Mouse (Mus musculus) adrenal gland (tissue): ENCODE data around the gene Gm11172.
"Not testable (repeated sequence)": the region's sequence is repeated elsewhere in the genome, so short reads cannot be mapped to it uniquely, and the experiment has no call there.

ENCODE experiments used
- intact Hi-C: fragments of 180-260 bp; cut with DNase I; formaldehyde crosslinking; loops from one replicate; pipeline ENCODE4 v1.15.1; 2025

Gm11172 gene

GRCm38 (mm10) chr16:10827766-10828460 lies 15.2 kb downstream of the Gm11172 start:
- intact Hi-C loops, result no loop called here

GRCm38 (mm10) chr16:10828461-10828805 lies 15.7 kb downstream of the Gm11172 start:
- intact Hi-C loops, result no loop called here

GRCm38 (mm10) chr16:10834542-10834910 lies 21.8 kb downstream of the Gm11172 start:
- intact Hi-C loops, result no loop called here

DNA sequence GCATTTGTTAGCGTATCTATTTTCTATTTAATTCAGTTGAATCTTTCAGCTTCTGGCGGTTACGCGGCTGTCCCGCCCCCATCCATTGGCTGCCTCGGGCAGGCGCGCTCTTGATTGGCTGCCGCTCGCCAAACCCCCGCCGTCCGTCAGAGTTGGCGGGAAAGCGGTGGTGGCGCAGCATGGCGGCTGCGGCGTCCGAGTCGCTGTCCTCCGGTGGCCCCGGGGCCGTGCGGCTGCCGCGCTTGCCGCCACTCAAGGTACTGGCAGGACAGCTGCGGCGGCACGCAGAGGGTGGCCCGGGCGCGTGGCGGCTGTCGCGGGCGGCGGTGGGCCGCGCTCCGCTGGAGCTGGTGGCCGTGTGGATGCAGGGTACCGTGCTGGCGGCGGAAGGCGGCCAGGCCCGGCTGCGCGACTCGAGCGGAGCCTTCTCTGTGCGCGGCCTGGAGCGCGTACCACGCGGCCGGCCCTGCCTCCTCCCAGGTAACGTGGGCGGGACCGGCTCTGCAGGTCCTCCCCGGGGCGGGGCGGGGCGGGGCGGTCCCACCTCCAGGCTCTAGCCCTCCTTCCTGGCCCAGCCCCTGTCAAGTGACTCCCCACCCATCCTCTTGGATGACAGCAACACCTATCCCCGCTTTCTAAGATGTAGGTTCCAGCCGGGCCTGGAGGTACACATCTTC lies 22.3 kb downstream of the Gm11172 start, which contains the start of gene Rmi2:
Gene Rmi2, plus strand, starts transcription at position 149 of the 677 bp plus-strand sequence.
- intact Hi-C loops, result no loop called here

DNA sequence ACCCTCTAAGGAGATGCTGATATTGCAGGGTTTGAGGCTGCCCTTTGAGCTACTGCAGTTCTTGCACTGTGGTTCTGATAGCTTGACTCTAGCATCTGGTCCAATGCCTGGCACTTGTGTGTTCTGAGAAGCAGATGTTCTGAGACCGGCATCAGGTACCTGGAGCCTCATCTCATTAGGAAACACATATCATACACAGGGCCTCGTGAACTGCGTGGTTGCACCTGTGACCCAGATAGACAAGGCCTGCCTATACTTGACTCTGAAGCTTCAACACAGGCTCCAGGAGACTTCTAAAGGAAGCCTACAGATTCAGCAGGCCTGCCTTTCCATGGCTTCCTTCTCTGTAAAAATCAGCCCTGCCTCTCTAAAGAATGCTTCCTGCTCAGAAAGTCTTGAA lies 23.7 kb downstream of the Gm11172 start:
- intact Hi-C loops, result no loop called here

DNA sequence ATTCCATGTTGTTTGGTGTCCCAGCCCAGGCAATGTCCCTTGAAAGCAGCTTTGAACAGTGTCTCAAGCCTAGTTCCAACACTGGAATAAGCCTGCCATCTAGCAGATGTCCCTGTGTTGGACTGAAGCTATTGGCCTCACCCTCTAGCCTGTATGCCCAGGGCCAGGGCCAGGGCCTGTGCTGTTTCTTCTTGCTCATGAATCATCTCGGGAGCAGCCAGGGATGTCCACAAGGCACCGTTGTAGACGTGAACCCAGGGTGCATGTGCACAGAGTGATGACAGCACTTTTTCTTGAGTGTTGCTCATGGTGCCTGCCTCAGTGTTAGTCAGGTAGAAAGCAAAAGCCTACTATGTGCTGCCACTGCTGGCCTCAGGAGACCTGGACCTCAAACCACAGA lies 24.5 kb downstream of the Gm11172 start:
- intact Hi-C loops, result no loop called here

GRCm38 (mm10) chr16:10837903-10838302 lies 25.2 kb downstream of the Gm11172 start:
- intact Hi-C loops, result no loop called here

DNA sequence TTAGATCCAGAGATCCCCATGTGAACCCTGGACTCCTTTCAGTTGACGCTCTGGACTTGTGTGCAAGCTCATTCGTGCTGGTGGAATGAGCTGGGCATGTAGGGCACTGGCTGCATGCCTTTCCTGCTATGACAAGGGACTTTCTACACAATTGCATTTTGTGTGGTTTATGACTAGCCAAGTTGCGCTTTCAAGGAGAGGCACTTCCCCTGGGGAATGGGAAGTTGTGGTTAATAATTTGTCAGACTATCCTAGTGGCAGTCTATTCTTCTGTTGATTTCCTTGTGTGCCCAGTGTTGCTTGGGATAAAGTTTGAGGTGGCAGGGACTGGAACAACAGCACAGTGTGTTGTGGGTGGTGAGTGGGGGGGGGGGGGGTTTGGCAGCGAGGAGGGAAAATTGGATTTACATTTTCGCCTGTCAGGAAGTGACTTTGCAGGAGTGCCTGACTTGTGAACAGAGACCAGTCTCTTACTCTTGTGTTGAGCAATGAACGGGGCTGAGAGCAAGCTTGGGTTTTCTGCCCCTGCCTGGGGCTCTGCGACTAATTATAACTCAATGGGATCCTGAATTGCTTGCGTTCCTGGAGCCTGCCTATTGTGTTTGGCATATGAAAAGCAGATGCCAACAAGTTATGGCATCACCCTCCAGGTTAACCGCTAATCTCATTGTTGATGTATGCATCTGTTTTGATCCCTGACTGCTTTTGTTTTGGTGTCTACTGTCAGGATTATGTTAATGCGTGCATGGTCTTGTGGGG lies 26.0 kb downstream of the Gm11172 start:
- intact Hi-C loops, result no loop called here

DNA sequence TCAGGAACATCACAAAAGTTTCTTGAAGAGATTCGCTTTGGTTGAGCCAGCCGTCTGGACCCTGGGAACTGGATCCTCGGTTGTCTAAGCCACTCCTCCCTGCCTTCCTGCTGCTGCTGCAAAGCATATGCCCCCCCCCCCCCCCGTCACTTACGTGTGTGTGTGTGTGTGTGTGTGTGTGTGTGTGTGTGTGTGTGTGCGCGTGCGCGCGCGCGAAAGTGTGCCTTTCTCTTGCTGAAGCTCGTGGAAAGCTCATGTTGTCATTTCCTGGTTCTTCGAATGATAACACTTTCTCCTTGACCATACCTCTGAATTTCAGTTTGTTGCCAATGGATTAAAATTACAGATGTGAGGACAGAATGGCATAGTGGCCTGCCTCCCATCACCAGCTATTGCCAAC lies 27.3 kb downstream of the Gm11172 start:
- intact Hi-C loops, result loop anchor here (10.0 kb wide), 1 partner anchor 55 kb away; the partner anchor contains the start of genes Socs1 and Tnp2

GRCm38 (mm10) chr16:10842282-10842855 lies 29.7 kb downstream of the Gm11172 start:
- intact Hi-C loops, result loop anchor here (10.0 kb wide), 1 partner anchor 58 kb away; the partner anchor contains the start of genes Socs1 and Tnp2

- intact Hi-C loops, result loop anchor here (10.0 kb wide), 1 partner anchor 59 kb away; the partner anchor contains the start of genes Socs1 and Tnp2
Measured at GRCm38 (mm10) chr16:10843486-10844318, 31.0 kb downstream of the Gm11172 start.

DNA sequence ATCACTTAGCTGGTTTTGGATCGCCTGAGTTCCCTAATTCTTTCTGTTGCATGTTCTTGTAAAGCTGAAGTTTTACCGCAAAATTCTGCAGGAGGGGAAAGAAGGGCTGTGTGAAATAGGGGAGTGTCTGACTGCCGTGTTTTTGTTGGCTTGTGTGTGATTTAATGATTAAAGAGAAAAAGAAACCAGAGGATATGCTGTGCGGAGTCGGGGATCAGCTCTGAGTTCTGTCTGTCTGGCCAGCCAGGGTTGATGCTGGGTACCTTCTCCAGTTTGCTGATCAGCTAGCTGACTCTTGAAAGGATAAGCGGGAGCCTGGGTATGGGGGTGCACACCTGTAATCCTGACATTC lies 31.6 kb downstream of the Gm11172 start:
- intact Hi-C loops, result loop anchor here (10.0 kb wide), 1 partner anchor 59 kb away; the partner anchor contains the start of genes Socs1 and Tnp2

DNA sequence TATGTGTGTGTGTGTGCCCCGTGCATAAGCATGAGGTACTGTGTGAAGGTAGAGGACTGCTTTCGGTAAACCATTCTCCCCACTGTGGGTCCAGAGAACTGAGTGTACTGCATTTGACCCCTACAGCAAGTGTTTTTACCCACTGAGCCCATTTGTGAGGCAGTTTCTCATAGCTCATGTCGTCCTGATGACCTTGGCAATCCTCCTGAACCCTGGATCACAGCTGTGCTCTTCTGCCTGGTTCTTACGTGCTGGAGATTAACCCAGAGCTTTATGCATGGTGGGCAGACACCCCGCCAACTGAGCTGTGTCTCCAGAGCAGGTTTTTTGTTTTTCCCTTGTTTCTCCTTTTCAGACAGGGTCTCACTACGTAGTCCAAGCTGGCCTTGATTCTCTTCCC lies 33.2 kb downstream of the Gm11172 start:
- intact Hi-C loops, result loop anchor here (5.0 to 10.0 kb wide), 3 partner anchors 61 to 274 kb away; partner anchors contain the start of genes Socs1 and Tnp2

- intact Hi-C loops, result loop anchor here (5.0 to 10.0 kb wide), 3 partner anchors 62 to 274 kb away; partner anchors contain the start of genes Socs1 and Tnp2
Measured at GRCm38 (mm10) chr16:10846503-10846902, 33.8 kb downstream of the Gm11172 start.

- intact Hi-C loops, result loop anchor here (5.0 to 10.0 kb wide), 3 partner anchors 65 to 278 kb away; partner anchors contain the start of genes Socs1 and Tnp2
Measured at GRCm38 (mm10) chr16:10849965-10850861, 37.5 kb downstream of the Gm11172 start.

DNA sequence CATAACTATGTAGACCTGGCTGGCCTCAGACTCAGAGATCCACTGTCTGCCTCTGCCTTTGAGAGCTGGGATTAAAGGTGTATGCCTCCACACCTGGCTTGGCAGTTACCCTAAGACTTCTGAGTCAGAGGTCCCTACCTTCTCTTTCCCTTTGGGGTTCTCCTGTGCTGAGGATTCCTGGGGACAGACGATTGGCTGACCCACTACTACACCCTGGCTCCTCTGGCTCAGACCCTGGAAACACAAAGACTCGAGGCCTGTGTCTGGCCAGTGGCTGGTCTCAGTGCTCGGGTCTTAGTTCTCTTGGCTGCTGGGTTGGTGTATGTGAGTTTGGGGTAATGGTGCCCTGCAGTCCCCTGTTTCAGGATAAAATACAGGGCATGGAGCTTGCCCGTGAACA lies 38.2 kb downstream of the Gm11172 start:
- intact Hi-C loops, result no loop called here

- intact Hi-C loops, result not testable (repeated sequence)
Measured at GRCm38 (mm10) chr16:10852216-10852615, 39.5 kb downstream of the Gm11172 start.

- intact Hi-C loops, result no loop called here
Measured at GRCm38 (mm10) chr16:10859726-10860245, 47.1 kb downstream of the Gm11172 start.

DNA sequence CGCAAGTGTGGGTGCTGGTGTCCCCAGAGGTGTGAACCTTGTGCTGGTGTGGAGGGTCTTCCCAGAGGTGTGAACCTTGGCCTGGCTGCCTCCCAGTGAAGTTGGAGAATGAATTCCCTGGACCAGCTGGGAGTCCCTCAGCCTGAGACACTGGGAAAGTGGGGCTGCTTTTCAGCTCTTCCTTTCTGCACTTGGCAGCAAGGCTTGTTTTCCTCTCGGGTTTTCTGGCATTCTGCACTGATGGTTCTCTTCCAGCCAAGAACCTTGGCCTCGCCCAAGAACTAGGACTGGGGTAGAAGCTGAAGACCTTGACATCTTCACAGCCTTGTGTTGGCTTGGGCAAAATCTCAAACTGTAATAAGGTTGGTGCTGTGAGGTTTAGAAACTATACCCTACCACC lies 48.7 kb downstream of the Gm11172 start:
- intact Hi-C loops, result no loop called here
